Mouse (Mus musculus) left cerebral cortex, postnatal 4 days (tissue): ENCODE data around the gene Ets1. TPM values are rescaled to one million over a fixed set of nuclear protein-coding genes. Genes with fewer than 3 reads are reported as not detected.

ENCODE experiments used
- DNase-seq: peaks from one replicate; pipeline ENCODE4 v3.0.0-alpha.2; 2022
- intact Hi-C: fragments of 180-260 bp; cut with DNase I; formaldehyde crosslinking; loops from one replicate; pipeline ENCODE4 v1.15.1; 2025
- total RNA-seq, 2 experiments: library from RNA; stranded (reverse); gene quantifications; 2 replicates each; pipeline ENCODE4 v1.2.3; 2021

The Ets1 gene
- total RNA-seq, 2 experiments from 2014 or later: 26.5 to 27.2 TPM

DNA sequence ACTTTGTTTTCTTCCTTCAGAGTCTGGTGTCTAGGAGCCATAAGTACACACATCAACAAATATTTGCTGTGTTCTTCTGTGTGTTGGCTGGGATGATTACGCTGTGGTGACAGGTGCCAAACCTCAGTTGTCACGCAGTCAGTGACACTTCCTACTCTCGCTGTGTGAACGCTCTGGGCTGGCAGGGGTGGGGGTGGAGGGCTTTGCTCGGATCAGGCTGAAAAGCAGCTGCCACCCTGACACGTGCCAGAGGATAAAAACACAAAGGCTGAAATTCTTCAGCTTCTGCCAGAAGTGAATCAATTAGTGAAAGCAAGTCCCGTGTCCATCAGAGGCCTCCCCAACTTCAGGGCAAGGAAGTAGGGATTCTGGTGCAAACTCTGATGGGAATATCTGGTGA lies 20.0 kb upstream of the Ets1 start:
- peak; percentile 60 for DNase-seq
- intact Hi-C loops: no loop called here

DNA sequence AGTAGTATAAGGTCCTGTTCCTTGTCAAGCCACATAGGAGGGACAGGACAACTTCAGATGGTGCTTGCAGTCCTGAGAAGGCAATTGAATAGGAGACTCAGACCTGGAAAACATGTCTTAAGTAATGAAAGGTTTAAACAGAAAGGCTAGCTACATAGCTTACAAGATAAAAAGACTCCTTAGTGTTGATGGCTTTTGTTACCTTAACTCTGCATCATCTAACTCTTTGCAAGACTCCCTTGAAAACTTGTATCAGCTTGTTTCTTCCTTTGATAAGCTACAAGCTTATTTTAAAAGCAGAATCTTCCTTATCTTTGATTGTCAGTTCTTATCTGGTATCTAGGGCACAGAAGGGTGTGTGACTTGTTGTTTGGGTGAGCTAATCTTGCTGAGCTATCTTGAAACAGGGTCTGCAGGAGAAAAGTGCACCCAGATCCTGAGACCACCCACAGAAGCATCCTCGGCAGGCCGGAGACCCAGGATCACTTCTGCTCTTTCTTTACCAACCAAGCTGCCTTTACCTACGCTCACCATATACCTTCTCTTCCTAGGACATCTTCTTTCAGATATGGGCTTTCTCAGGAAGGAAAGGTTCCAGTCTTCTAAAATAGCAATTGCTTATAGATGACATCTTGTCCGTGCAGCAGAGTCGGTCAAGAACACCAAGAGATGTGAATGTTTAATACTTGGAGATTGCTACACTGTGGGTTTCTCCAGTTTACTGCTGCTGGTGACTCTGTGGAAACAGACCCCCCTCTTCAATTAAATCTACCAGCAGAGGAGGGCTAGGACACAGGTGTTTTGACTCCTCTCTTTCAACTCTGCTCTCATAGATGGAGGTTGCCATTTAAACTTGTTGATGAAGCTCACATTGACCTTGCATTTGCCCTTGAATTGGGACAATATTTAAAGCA lies 19.2 kb upstream of the Ets1 start:
- no peak for DNase-seq
- intact Hi-C loops: no loop called here

DNA sequence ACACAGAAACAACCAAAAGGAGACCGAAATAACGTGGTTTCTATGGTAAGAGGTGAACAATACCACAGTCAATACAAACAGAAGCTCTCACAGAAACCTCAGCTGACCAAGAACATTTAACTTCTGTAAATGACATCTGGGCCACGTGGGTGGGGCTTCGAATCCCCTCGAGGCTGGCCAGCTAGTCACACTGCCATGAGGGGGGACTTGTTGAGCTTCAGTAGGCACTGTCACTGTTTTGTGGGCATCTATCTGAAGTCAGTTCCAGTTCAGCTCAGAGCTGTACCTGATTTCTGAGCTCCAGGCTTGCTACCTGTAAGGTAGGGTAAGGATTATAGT lies 18.6 kb upstream of the Ets1 start:
- no peak for DNase-seq
- intact Hi-C loops: no loop called here

DNA sequence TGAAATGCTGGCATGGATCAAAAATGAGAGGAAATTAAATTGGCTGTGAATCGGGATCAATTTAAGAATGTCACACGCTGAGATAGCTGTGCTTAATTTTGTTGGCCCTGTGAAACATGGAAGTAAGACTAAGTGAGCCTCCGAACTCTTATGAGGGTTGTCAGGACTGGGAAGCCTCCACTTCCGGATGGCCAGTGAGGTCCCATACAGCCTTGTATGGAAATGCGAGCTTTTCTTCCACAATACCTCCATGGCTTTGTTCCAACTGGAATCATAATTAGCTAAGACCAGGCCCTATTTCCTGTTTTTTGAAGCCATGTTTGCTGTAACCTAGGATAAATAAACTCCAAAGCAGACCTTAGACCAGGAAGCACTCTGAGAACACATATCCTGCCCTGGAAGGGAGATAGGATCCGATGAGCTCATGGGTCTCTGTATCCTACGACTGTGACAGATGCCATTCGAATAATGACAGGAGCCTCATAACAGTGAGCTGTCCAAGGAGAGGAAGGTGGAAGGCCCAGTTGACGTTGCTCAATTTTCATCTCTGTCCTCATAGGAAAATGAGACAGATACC lies 17.4 kb upstream of the Ets1 start:
- DNase-seq: no peak
- intact Hi-C loops: no loop called here

DNA sequence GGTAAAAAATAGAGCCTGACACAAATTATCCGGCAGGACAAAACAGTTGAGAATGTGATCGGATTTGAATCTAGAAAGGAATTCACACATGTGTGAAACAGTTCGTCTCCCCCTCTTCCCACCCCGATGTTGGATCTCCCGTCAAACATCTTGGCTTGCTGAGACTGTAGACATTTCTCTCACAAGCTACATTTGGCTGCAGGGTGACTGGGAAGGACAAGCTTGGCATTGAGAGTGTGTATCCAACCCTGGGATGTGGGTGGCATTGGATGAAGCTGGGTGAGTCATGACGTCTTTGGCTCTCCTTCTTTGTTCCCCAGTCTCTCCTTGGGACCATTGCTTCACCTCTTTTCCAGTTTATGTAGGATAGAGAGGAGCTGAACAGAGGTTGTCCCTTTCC lies 16.4 kb upstream of the Ets1 start:
- intact Hi-C loops: no loop called here

DNA sequence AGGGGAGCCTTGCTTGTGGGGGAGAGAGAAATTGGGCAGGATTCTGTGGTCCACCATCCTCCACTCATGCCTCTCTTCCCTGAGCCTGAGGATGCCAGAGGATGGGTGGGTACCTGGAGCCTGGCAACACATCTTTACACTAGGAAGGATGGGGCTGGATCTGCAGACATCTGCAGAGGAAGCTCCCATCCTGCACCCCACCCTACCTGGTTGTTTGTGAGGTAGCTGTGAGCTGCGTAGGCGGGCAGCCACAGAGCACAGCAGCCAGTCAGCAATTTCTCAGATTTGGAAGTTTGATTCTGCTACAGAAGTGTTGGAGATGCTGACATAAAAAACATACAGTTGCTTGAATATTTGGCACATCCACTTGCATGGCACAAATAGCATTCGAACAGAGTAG lies 15.6 kb upstream of the Ets1 start:
- no peak for DNase-seq
- intact Hi-C loops: no loop called here

More for the DNA sequence above, 16.4 kb upstream of the Ets1 start:
- DNase-seq: no peak

DNA sequence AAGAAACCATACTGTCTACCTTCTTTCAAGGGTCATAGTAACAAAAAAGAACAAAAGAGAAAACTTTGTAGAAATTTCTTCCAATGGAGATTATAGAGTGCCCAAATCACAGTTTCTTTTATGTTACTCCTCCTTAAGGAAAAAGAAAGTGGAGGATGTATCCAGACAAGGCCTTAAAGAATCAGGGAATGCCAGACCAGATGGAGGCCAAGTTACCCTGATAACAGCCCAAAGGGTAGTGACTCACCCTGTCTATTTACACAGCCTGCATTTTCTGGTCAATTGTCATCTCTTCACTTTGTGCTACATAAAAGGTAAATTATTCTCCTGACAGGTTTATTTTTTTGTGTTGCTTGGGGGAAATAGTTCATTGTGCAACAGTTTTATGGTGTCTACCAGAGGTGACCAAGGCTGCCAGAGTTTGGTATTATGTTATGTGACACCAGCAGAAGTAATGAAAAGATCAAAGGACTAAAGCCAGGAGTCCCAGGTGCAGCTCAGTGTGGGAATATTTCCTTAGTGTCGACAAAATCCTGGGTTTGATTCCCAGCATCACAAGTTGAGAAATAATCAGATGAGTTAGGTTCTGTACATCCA lies 6.5 kb upstream of the Ets1 start:
- no peak for DNase-seq
- intact Hi-C loops: no loop called here

DNA sequence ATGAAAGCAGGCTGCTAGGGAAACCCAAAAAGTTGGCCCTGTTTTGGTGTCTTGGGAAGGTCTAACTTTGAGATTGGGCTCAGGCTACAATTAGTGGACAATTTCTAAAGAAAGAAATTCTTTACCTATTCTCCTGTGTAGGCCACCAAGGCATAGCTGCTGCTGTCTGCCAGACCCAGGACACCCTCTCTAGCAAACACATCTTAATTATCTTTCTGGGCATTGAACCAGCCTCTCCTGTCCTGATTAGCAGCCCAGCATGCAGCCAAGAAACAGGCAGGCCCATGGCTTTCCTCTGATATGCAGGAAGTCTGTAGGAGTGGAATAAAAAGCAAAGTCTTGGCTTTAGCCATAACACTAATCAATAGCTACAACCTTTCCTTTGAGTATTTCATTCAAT lies 4.7 kb upstream of the Ets1 start:
- peak; percentile 53 for DNase-seq
- intact Hi-C loops: no loop called here

DNA sequence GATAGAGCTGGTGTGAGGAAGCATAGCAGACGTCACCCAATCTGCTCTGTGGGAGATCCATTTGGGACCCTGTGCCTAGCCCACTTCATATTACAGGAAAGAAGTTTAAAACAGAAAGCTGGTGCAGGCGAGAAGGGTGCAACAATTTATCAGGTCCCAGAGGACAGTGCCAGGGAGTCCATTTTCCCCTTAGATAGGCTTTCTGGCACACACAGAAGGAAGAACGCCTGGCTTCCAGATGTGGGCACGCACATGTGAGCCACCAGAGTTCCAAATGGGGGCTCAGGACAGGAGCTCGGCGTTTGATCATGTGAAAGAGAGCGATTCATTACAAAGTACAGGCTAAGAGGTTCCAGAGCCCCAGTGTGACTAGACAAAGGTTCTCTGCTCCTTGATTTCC lies 3.8 kb upstream of the Ets1 start:
- intact Hi-C loops: no loop called here
- DNase-seq: no peak

DNA sequence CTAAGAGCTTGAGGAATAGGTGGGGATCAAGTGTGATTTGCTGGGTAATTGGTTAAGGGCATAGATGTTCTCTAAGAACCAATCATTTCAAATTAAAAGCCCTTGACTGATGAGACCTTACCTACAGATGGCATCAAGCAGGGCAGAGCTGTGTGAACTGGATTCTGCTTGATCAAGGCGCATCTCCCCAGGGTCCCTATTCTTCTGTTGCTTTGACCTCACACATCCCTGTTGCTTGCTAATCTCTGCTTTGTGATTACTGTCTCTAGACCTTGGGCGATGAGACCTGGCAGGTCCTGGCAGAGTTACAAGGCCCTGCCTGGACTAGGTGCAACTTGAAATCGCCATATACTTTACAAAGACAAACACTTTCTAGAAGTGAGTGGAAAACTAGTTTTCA lies 9.0 kb downstream of the Ets1 start:
- DNase-seq: no peak
- intact Hi-C loops: no loop called here

DNA sequence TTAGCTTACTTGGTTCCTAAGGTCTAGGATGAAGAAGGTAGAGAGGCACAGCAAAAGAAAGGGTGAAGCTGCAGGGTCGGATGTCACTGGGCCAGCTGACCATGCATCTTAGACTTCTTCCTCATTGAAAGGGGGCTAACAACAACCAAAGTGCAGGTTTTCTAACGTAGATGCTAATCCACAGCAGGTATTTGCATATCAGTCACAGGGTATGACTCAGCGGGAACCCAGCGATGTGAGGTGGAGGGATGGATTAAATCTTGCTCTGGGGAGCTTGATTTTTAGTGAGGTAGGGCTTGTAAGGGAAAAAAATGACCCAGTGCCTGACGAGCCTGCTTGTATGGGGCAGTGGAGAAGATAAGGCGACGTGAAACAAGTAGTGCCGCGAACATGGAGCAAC lies 9.5 kb downstream of the Ets1 start:
- intact Hi-C loops: no loop called here

DNA sequence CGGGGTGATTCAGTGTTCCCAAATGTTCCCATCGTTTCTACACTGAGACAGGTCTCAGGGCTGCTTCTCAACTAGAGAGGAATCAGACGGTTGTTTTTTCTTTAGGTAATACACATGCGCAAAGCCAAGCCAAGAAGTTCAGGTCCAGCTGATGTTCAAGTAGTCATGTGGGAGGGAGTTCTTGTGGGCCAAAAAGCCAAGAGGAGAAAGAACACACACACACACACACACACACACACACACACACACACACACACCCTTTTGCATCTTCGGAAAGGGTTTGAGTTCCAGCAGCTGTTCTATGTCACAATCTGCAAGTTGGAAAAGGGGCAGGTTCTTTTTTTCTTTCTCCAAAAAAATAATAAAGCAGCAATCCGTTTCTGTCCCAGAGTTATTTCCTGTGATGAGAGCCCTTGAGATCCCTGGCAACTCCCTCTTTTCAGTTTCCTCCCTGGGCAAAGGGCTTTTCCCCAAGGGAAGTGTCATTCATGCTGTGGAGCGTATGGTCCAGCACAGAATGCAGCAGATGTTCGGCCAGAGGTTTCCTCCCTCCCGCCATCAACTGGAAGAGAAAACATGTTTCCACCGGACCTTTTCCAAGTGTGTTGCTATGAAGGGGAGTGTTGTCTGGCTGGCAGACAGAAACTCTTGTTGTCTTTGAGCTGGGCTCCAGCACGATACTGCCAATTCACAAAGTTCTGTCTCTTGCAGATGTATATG lies 10.7 kb downstream of the Ets1 start:
- intact Hi-C loops: no loop called here
- no peak for DNase-seq

More for the DNA sequence above, 9.5 kb downstream of the Ets1 start:
- DNase-seq: no peak

DNA sequence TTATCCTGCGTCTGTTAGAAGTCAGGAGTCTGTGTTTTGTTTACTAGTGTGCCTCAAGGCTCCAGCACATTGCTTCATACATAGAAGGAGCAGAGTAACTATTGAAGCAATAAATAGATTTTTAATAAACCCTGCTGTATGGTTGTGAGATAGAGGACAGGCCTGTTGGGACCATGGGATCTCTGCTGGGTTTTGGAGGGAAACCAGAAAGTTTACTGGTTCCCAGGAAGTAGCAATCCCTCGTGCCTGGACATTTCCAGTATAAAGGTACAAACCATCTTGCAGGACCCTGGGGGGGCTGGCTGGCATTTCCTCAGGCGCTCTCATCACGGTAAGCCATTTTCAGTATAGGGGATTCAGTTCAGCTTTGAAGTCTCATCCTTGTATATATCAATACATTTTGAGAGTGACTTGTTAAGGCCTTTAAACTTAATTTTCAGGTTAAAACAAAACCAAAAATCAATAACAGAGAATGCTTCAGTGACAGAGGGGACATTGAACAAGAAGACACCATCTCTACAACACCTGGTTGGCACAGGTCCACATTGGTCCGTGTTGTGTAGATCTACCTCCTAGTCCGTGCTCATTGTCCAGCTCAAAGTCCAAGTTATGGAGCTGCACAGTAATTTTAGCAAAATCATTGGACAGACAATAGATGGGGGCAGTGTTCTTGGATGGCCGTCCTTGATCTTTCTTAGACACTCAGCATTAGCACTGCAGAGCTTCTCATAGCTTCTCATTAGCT lies 11.7 kb downstream of the Ets1 start:
- DNase-seq: no peak
- intact Hi-C loops: no loop called here

DNA sequence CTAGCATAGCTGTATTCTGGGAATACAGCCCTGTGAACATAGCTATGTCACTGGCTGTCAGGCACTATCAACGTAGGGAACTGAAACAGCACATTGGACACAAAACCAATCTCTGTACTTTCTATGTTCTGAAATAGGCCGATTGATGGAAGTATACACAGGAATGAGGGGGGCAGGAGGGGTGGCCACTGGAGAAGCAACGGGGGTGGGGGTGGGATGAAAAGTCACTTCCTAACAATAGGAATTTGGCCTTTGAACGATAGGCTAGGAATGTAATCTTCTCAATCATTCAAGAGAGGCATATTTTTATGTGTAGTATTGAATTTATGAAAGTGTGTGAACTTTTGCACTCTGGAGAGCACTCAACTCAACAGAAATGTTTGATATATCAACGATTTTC lies 12.3 kb downstream of the Ets1 start:
- no peak for DNase-seq
- intact Hi-C loops: no loop called here

DNA sequence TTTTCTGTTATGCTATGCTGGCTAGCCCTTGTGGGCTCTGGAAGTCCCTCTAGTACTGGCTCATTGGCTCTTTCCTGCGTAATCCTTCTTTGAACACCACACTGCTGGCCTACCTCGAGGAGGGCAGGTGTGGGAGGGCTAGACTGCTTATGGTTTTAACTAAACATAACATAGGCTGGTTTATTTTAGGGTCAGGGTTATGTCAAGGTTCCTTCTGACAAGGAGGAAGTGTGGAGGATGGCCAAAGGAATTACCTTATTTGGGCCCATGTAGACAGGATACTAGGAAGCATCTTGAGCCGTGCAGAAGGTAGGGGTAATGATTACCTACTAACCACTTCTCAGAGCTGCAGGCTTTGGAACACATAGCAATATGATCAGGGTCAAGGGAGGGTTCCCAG lies 14.7 kb downstream of the Ets1 start:
- no peak for DNase-seq
- intact Hi-C loops: no loop called here

DNA sequence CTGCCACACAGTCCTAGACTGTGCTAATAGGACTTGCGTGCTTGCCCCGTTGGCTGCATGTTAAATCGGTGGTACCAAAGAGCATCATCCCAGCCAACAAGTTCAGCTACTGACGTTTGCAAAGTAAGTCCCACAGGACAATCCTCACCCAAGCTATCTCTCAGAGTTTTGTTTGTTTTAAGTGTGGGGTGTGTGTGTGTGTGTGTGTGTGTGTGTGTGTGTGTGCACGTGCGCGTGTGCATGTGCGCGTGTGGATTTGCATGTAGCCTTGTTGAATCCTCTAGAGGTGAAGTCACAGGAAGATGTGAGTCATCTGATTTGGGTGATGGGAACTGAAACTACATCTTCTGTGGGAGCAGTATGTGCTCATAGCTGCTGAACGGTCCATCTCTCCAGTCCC lies 16.1 kb downstream of the Ets1 start:
- intact Hi-C loops: no loop called here
- no peak for DNase-seq

DNA sequence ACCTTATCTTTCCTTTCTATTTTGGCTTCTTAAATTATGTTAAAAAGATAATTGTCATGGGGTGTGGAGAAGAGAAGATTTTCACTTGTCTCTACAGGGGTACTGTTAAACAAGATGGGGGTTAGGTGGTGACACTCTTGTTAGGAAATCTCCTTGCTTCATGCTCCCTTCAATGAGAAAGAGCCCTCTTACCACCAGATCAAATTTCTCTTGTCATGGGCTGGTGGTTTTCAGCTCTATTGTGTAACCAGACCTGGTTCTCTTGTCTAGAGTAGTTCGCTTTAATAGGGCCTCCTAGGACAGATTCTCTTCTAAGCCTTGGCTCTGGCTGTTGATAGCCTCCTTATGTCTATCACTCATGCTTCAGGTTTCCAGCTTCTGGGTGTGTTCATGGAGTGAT lies 18.3 kb downstream of the Ets1 start:
- intact Hi-C loops: no loop called here
- DNase-seq: no peak

DNA sequence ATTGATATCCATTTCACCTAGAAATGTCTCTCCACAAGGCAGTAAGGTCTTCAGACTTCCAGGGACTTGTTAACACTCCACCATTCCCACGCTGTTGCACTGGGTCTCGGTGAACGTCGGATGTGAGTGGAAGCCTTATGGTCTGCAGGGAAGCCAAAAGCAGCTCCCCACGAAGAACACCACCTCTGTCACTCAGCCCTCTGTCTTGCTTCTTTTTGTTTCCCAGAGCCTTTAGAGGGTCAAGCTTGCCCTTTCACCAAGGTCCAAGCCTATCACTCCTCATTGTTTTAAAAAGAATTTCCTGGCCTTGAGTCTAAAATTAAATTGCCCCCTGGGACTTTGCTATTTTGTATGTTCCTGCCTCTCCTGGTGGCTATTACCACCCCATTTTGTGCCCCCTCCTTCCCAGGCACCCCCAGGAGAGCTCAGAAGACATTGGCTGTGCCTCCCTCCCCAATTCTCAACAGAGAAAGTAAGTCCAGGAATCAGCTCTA lies 20.4 kb downstream of the Ets1 start:
- no peak for DNase-seq
- intact Hi-C loops: no loop called here

DNA sequence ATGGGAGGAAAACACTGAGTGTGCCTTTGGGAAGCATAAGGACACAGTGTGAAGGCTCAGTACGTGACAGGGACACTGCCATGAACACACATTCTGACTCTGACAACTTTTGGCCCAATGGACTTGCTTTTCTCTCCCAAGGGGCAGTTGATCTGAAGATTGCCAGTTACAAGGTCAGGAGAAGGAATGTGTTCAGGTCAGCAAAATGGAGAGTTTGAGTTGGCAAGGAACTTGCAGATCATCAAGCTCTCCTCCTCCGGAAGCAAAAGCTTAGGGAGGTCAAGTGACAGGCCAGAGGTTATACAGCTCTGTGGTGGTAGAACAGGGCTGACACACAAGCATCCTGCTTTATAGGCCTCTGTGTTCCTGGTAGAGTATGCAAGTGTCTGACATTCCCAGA lies 21.1 kb downstream of the Ets1 start:
- intact Hi-C loops: no loop called here

DNA sequence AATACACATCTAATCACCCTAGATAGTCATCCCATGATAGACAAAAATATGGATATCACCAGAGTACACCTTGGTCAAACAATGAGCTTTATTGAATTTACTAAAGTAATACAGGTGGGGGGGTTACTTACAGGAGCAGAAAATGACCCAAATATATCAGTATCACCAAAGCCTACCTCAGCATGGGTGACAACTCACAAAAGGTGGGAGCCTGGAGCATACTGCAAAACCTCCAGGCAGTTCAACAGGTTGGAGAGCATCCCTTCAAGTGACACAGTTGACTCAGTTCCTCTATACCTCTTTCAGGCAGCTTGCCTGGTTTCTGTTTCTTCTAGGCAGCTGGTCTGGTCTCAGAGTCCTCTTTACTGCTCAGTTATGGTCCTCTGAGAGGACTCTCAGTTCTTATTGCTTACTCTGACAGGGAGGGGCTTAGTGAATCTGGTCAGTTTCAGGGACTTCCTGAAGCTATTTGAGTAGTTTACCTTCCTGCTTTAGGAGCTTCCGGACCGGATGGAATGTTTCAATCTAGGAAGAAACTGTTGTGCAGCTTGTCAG lies 24.5 kb downstream of the Ets1 start:
- intact Hi-C loops: no loop called here
- DNase-seq: no peak

More for the DNA sequence above, 21.1 kb downstream of the Ets1 start:
- no peak for DNase-seq
